Mouse (Mus musculus) ES-Bruce4 (cell line): ENCODE data around the gene Tsga10.

Experiments
- CTCF ChIP-seq: IDR thresholded peaks from one replicate; pipeline ENCODE4 v1.8.1; 2011; ENCODE audit warnings: low read depth, low read length
- EP300 ChIP-seq: IDR thresholded peaks from 2 replicates; pipeline ENCODE4 v1.6.1; 2011; ENCODE audit warnings: low read depth, low read length; ENCODE audit not compliant: insufficient read depth
- POLR2A ChIP-seq: IDR thresholded peaks from one replicate; pipeline ENCODE4 v1.8.1; 2011; ENCODE audit warnings: low read length; ENCODE audit not compliant: insufficient read depth

DNA sequence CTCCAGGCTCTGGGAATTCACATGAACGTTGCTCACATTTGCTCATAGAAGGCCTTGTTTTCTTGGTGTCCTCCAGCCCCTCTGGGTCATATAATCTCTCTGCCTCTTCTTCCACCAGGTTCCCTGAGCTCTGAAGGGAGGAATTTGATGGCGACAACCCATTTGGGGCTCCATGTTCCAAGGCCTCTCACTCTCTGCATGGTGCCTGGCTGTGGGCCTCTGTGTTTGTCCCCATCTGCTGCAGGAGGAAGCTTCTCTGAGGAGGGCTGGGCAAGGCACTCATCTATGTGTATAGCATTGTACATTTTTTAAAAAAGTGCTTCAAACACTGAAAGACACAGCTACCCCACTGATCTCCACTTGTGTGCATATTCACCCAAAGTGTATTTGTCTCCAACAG lies 34.5 kb downstream of the Tsga10 start:
- TF ChIP-seq POLR2A (no peak), CTCF (no peak), EP300 (no peak)
